Mouse (Mus musculus) inflammation-experienced regulatory T-cells, adult 16 weeks (primary cell): ENCODE measurements around the gene Foxd3. TPM values are rescaled to one million over a fixed set of nuclear protein-coding genes. Genes with fewer than 3 reads are reported as not detected.

Experiments
- polyA plus RNA-seq: library from polyadenylated mRNA; unstranded; fragments of 100-300 nt; shearing (Covaris generic); gene quantifications from one replicate; pipeline ENCODE4 v1.2.1, GENCODE M21; 2017

Foxd3 gene
- polyA plus RNA-seq: not detected

DNA sequence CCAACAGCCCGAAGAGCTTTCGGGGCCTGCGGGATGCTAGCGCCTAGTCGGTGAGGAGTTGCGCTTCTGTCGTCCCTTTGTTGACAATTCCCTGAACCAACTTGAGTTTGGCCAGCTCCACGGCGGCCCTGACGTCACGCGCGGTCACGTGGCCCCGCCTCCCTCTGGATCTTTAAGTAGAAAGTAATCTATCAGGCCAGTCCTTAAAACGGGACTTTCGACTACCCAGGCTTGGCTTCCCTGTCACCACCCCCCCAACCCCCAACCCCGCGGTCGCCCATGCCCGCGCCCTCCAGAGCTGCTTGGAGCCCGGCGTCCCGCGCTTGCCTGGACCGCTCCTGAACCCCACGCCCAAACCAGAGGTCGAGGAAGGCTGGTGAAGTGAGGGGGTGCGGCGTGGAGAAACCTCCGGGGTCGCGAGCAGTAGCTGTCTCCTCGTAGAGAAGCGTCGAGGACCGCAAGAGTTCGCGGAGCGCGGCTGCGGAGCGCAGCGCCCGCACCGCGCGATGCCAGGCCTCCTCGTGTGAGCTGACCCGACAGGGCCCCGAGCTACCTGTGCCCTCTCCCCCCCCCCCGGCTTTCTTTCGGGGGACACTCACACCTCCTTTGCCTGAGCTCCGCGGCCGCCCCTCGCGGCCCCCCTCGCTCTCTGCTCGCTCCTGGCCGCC is at the start of gene Foxd3:
Foxd3 (plus strand) TSS at position 363 of the 668 bp plus-strand sequence.

Other genes with a start within 250 kb of the Foxd3 start
- gene Alg6, start 59.4 kb downstream of the Foxd3 start, polyA plus RNA-seq: 10.5 TPM
- 6.0 TPM for gene Efcab7, start 172.9 kb downstream of the Foxd3 start, polyA plus RNA-seq